Mouse (Mus musculus) cerebellum, adult 9-10 months (tissue): ENCODE results near the gene Myo9b.
"Not testable (repeated sequence)": the region's sequence is repeated elsewhere in the genome, so short reads cannot be mapped to it uniquely, and the experiment has no call there.

Experiments
- DNase-seq: peaks from one replicate; pipeline ENCODE4 v3.0.0; 2022

Gene Myo9b

GRCm38 (mm10) chr8:71297439-71297838 lies 24.9 kb downstream of the Myo9b start:
- no peak for DNase-seq

GRCm38 (mm10) chr8:71299716-71300115 lies 27.2 kb downstream of the Myo9b start:
- no peak for DNase-seq

GRCm38 (mm10) chr8:71302788-71303187 lies 30.3 kb downstream of the Myo9b start:
- DNase-seq: no peak

GRCm38 (mm10) chr8:71303632-71304031 lies 31.1 kb downstream of the Myo9b start:
- DNase-seq: no peak

- DNase-seq: no peak
Measured at GRCm38 (mm10) chr8:71305988-71306387, 33.5 kb downstream of the Myo9b start.

GRCm38 (mm10) chr8:71307371-71307770 lies 34.9 kb downstream of the Myo9b start:
- DNase-seq: no peak

GRCm38 (mm10) chr8:71307913-71308312 lies 35.4 kb downstream of the Myo9b start:
- no peak for DNase-seq

GRCm38 (mm10) chr8:71310446-71310845 lies 37.9 kb downstream of the Myo9b start:
- DNase-seq: no peak

GRCm38 (mm10) chr8:71312700-71313099 lies 40.2 kb downstream of the Myo9b start:
- DNase-seq: no peak

- DNase-seq: no peak
Measured at GRCm38 (mm10) chr8:71313951-71314350, 41.4 kb downstream of the Myo9b start.

- no peak for DNase-seq
Measured at GRCm38 (mm10) chr8:71315972-71316371, 43.5 kb downstream of the Myo9b start.

GRCm38 (mm10) chr8:71316486-71317031 lies 44.0 kb downstream of the Myo9b start:
- no peak for DNase-seq

GRCm38 (mm10) chr8:71318610-71319009 lies 46.1 kb downstream of the Myo9b start:
- not testable (repeated sequence) for DNase-seq

GRCm38 (mm10) chr8:71319760-71320159 lies 47.2 kb downstream of the Myo9b start:
- DNase-seq: not testable (repeated sequence)

GRCm38 (mm10) chr8:71322939-71323338 lies 50.4 kb downstream of the Myo9b start:
- DNase-seq: no peak

- DNase-seq: no peak
Measured at GRCm38 (mm10) chr8:71324848-71325247, 52.3 kb downstream of the Myo9b start.

- DNase-seq: not testable (repeated sequence)
Measured at GRCm38 (mm10) chr8:71337834-71338233, 65.3 kb downstream of the Myo9b start.

GRCm38 (mm10) chr8:71340625-71341024 lies 68.1 kb downstream of the Myo9b start:
- DNase-seq: peak; percentile 33

GRCm38 (mm10) chr8:71346581-71346980 lies 74.1 kb downstream of the Myo9b start:
- no peak for DNase-seq

- no peak for DNase-seq
Measured at GRCm38 (mm10) chr8:71351117-71351516, 78.6 kb downstream of the Myo9b start.

- DNase-seq: no peak
Measured at GRCm38 (mm10) chr8:71351520-71351919, 79.0 kb downstream of the Myo9b start.

- DNase-seq: no peak
Measured at GRCm38 (mm10) chr8:71358026-71358425, 85.5 kb downstream of the Myo9b start.

GRCm38 (mm10) chr8:71366771-71367528 lies 94.4 kb downstream of the Myo9b start, which contains the start of gene Use1:
TSS of gene Use1 (plus strand) at chr8:71366848.
- peak; percentile 95 for DNase-seq

GRCm38 (mm10) chr8:71367529-71368176 lies 95.1 kb downstream of the Myo9b start:
- peak; percentile 74 for DNase-seq
